Mouse (Mus musculus) adrenal gland, postnatal 14 days (tissue): Measurements from ENCODE around the gene Tmem106b. TPM values are rescaled to one million over a fixed set of nuclear protein-coding genes. Genes with fewer than 3 reads are reported as not detected.

Experiments
- total RNA-seq: library from RNA; stranded (reverse); gene quantifications from 2 replicates; pipeline ENCODE4 v1.2.3, GENCODE M21; 2021

The Tmem106b gene
- total RNA-seq, 1 experiment from 2014 or later = 144 TPM

Other genes with a start within 250 kb of the Tmem106b start
- gene Vwde, start 155.2 kb downstream of the Tmem106b start, total RNA-seq = 0.08 TPM in 1 of 2 replicates, not detected in the other